In genomic region chr17:14384980-14385379, GRCm38 (mm10) we compare ENCODE assay signal across 23 mouse cellular contexts.
DNase-seq lines count a peak whose midpoint lies in the region; ATAC-seq and TF ChIP-seq lines count a peak whose summit lies in the region.
"Had no signal": no experiment of that assay in that cellular context is flagged by ENCODE, and none has a peak within 500 bp of the region (broad histone marks: within the 10 kb centered on the region; RNA-seq: fewer than 3 reads in every experiment).

No protein-coding gene starts in this region.

- H3K4me3 ChIP-seq in heart, embryonic 13.5 days, result no peak overlapping the region
- H3K4me3 ChIP-seq in heart, embryonic 10.5 days, result no peak overlapping the region
- H3K4me3 ChIP-seq in heart, postnatal 0 days (ENCODE audit: low read depth, low read length), result no peak overlapping the region
- H3K4me3 ChIP-seq: embryonic facial prominence, embryonic 13.5 days; hindbrain, embryonic 10.5 days; intestine, embryonic 15.5 days; liver, embryonic 13.5 days had no signal

- H3K9me3 ChIP-seq in heart, embryonic 13.5 days, result no peaks in the 10 kb centered on the region
- no peaks in the 10 kb centered on the region for H3K9me3 ChIP-seq in heart, embryonic 10.5 days
- no peaks in the 10 kb centered on the region for H3K9me3 ChIP-seq in heart, postnatal 0 days (replicated peaks; ENCODE audit: control insufficient read depth, low read length)
- H3K9me3 ChIP-seq: embryonic facial prominence, embryonic 13.5 days; hindbrain, embryonic 10.5 days; intestine, embryonic 15.5 days; liver, embryonic 13.5 days had no signal

- H3K4me2 ChIP-seq in heart, embryonic 13.5 days, result no peak overlapping the region
- H3K4me2 ChIP-seq in heart, postnatal 0 days (ENCODE audit: low read depth, low read length), result no peak overlapping the region
- H3K4me2 ChIP-seq: embryonic facial prominence, embryonic 13.5 days; intestine, embryonic 15.5 days; liver, embryonic 13.5 days had no signal

- no peak overlapping the region for H3K9ac ChIP-seq in heart, embryonic 13.5 days
- H3K9ac ChIP-seq in heart, postnatal 0 days (replicated peaks; ENCODE audit: low read depth, low read length), result no peak overlapping the region
- H3K9ac ChIP-seq: embryonic facial prominence, embryonic 13.5 days; intestine, embryonic 15.5 days; liver, embryonic 13.5 days had no signal

- no peak for TF ChIP-seq CTCF in heart, postnatal 0 days (IDR thresholded peaks at IDR 0.05; ENCODE audit: low read depth)

- H3K27me3 ChIP-seq in heart, embryonic 13.5 days (replicated peaks), result peaks cover 92% of the 10 kb centered on the region
- H3K27me3 ChIP-seq in heart, embryonic 10.5 days (ENCODE audit: insufficient read depth, poor library complexity, severe bottlenecking), result peaks cover 99% of the 10 kb centered on the region
- peaks cover 11% of the 10 kb centered on the region; the same call in 1 of the 2 replicates for H3K27me3 ChIP-seq in heart, postnatal 0 days (ENCODE audit: control insufficient read depth, insufficient read depth, low read length)
- H3K27me3 ChIP-seq: embryonic facial prominence, embryonic 13.5 days; intestine, embryonic 15.5 days; liver, embryonic 13.5 days; Patski had no signal

- DNase-seq in gastrocnemius, postnatal 10 days, result peak; percentile 33
- DNase-seq in gastrocnemius, postnatal 36 days, result no peak
- no peak for DNase-seq in heart, embryonic 10.5 days (ENCODE audit: low spot score)
- DNase-seq in 3T3-L1 (ENCODE audit: low read depth, low spot score), result peak; percentile 60
- DNase-seq in heart, postnatal 0 days (ENCODE audit: low spot score), result peak; percentile 59
- DNase-seq in cerebellum, postnatal 36 days, result no peak
- DNase-seq: adrenal gland, adult 8-10 months; cerebellum, adult 18-20 months; cerebellum, postnatal 14 days; kidney, adult 8-10 months; kidney, postnatal 14 days; liver, embryonic 13.5 days; midbrain, embryonic 14.5 days; thymus, adult 18-20 months; thymus, postnatal 36 days had no signal

- TF ChIP-seq EP300 in heart, postnatal 0 days (IDR thresholded peaks at IDR 0.05; ENCODE audit: low read depth), result no peak

- no peak for ATAC-seq in heart, embryonic 13.5 days (ENCODE audit: extremely low read depth, insufficient number of reproducible peaks, low FRiP score, low TSS enrichment)
- ATAC-seq in heart, postnatal 0 days (ENCODE audit: insufficient read depth, low read depth), result peak; percentile 76
- no peak for ATAC-seq in erythroblast, adult 5-6 weeks (replicated peaks; ENCODE audit: low FRiP score, poor library complexity, severe bottlenecking)
- ATAC-seq: forebrain, embryonic 14.5 days; hindbrain, embryonic 16.5 days; intestine, embryonic 15.5 days; Patski had no signal

- H3K27ac ChIP-seq in heart, embryonic 13.5 days (replicated peaks), result 0 out of 2 replicates have a peak overlapping the region, but pooled peaks have one; percentile 20
- H3K27ac ChIP-seq in heart, embryonic 10.5 days, result no peak overlapping the region
- H3K27ac ChIP-seq in heart, postnatal 0 days (ENCODE audit: low read depth), result no peak overlapping the region
- H3K27ac ChIP-seq: embryonic facial prominence, embryonic 13.5 days; hindbrain, embryonic 10.5 days; intestine, embryonic 15.5 days; liver, embryonic 13.5 days had no signal

- 50% methylated on average over 6 of the region's 6 CpGs for WGBS in heart, embryonic 13.5 days
- 65% methylated on average over 6 of the region's 6 CpGs for WGBS in heart, embryonic 10.5 days
- 45% methylated on average over 6 of the region's 6 CpGs for WGBS in heart, postnatal 0 days

- intact Hi-C loops in gastrocnemius, postnatal 36 days (cut with DNase I), result no loop called here

- H3K4me1 ChIP-seq in heart, embryonic 13.5 days, result peaks cover 47% of the 10 kb centered on the region
- H3K4me1 ChIP-seq in heart, embryonic 10.5 days, result peaks cover 25% of the 10 kb centered on the region
- peaks cover 4% of the 10 kb centered on the region for H3K4me1 ChIP-seq in heart, postnatal 0 days (ENCODE audit: control insufficient read depth, insufficient read depth)
- H3K4me1 ChIP-seq: hindbrain, embryonic 10.5 days; liver, embryonic 13.5 days had no signal

- no peaks in the 10 kb centered on the region for H3K36me3 ChIP-seq in heart, embryonic 13.5 days
- H3K36me3 ChIP-seq in heart, embryonic 10.5 days, result no peaks in the 10 kb centered on the region
- no peaks in the 10 kb centered on the region for H3K36me3 ChIP-seq in heart, postnatal 0 days (replicated peaks; ENCODE audit: control insufficient read depth, insufficient read depth, low read length)
- H3K36me3 ChIP-seq: hindbrain, embryonic 10.5 days; intestine, embryonic 15.5 days; liver, embryonic 13.5 days had no signal

Comparison
In these comparisons a context has a peak if more than half of its experiments do, and no peak if none do; other contexts are left out.
1. DNase-seq: peak in gastrocnemius, postnatal 10 days (single experiment), 3T3-L1 (single experiment) and heart, postnatal 0 days (single experiment); none in gastrocnemius, postnatal 36 days (0 of 2), heart, embryonic 10.5 days (single experiment) and cerebellum, postnatal 36 days (0 of 2).